Mouse (Mus musculus): ENCODE measurements around the gene Zcchc4.

The Zcchc4 gene

DNA sequence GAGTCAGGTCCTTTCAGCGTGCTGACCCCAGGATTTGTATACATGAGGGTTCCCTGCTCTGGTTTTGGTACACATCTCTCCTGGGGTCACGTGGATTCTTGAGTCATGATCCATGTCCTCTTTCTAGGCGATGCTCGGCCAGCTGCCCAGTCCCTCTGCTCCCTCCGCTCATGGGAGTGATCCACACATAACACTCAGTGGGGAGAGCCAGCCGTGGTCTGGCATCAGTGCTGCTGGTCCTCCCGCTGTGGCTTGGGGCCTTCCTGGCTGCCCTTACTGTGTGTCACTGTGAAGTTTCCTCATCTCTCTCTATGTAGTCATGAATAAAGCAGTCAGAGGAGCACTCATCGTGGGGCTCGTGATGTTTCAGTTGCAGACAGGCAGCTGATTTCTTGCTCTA, 18.9 kb downstream of the Zcchc4 start:
- DNase-seq (ENCODE audit: low read depth, low spot score) = no peak

- no peak for DNase-seq (ENCODE audit: low read depth, low spot score)
These were observed 24.2 kb downstream of the Zcchc4 start for GRCm38 (mm10) chr5:52799274-52799985.

DNA sequence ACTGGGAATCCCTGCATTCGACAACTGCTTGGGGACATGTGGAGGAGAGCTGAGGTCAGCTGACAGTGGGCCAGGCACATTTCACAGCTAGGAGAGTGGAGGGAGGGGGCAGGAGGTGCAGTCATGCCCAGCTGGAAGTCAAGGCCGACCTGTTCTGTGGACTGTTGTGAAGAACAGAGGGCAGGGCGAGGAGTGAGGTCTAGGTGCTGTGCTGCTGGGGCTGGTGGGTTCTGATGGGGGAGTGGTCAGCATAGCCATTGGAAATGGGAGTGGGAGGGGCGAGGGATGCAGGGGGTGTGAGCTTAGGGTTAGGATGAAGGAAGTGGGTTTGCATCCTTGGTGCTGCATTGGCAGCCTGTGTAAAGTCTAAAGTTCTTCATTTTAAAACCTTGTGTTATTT, 30.6 kb downstream of the Zcchc4 start:
- no peak for DNase-seq (ENCODE audit: low read depth, low spot score)

DNA sequence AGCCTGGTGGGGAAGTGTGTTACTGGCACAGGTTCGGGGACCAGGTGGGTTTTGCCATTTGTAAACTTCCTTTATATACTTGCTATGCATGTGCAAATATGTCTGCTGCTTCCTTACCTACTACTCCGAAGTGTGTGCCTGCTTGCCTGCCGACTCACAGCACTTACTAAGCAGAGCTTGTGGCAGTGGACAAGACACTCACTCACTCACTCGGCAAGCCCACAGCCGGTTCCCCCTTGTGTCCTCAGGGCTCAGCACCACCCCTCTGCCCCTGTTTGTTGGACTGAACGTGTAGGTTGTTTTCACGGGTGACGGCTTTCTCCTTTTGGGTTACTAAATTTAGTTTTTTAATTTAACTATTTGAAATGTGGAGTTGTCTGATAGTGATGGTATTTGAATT, 31.1 kb downstream of the Zcchc4 start:
- no peak for DNase-seq (ENCODE audit: low read depth, low spot score)

DNA sequence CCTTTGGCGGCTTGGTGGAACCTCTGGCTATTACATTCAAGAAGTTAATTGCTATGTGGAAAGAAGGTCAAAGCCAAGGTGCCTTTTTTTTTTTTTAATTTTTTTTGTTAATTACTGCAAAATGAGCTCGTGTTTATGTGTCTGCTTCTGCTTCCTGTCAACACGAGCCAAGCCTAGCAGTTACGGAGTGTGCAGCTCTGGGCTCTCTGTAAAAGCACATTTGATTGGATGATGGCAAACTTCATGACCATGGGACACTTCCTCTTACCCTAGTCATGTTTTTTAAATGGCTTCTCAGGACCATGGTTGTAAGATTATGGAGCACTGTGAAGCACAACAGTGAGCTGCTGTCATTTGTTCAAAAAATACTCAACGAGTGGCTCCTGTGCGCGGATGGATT, 31.8 kb downstream of the Zcchc4 start:
- DNase-seq (ENCODE audit: low read depth, low spot score) = no peak

DNA sequence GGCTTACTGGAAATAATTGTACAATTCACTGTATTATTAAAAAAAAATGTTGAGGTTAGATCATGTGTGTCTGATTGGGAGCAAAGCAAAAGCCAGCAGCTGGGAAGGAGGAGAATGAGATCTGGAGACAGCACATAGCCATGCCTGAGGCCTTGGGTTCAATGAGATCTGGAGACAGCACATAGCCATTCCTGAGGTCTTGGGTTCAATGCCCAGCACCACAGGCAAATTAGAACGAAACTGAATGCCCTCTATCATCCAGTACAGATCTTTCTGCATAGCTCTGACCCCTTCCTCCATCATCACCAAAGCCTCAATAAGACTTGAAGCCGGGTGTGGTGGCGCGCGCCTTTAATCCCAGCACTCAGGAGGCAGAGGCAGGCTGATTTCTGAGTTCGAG, 35.2 kb downstream of the Zcchc4 start:
- no peak for DNase-seq (ENCODE audit: low read depth, low spot score)

- DNase-seq (ENCODE audit: low read depth, low spot score) = no peak
These were observed 35.8 kb downstream of the Zcchc4 start for GRCm38 (mm10) chr5:52811056-52811455.

GRCm38 (mm10) chr5:52812456-52812855, 37.2 kb downstream of the Zcchc4 start:
- DNase-seq (ENCODE audit: low read depth, low spot score) = no peak

- no peak for DNase-seq (ENCODE audit: low read depth, low spot score)
These were observed 38.1 kb downstream of the Zcchc4 start for GRCm38 (mm10) chr5:52813312-52813711.

- DNase-seq (ENCODE audit: low read depth, low spot score) = no peak
These were observed 43.5 kb downstream of the Zcchc4 start for GRCm38 (mm10) chr5:52818676-52819075.

GRCm38 (mm10) chr5:52821691-52822090, 46.5 kb downstream of the Zcchc4 start:
- DNase-seq (ENCODE audit: low read depth, low spot score) = peak; percentile 33

DNA sequence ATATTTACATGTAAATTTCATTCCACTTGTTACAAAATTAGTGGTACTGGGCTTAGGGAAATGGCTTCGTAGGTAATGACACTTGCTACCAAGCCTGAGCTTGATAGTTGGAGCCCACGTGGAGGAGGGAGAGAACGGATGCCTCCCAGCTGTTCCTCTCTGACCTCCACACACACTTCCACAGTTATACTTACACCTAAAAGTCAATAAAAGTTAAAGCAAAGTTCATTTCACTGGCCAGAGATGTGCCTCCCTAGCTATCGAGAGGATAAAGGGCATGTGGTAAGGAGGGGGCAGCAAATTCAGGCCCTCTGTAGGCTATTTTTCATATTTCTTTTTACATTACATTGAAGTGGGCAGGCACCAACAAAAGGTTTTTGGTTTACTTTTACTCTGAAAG, 52.7 kb downstream of the Zcchc4 start:
- no peak for DNase-seq (ENCODE audit: low read depth, low spot score)

GRCm38 (mm10) chr5:52833005-52833404, 57.8 kb downstream of the Zcchc4 start:
- peak; percentile 56 for DNase-seq (ENCODE audit: low read depth, low spot score)

DNA sequence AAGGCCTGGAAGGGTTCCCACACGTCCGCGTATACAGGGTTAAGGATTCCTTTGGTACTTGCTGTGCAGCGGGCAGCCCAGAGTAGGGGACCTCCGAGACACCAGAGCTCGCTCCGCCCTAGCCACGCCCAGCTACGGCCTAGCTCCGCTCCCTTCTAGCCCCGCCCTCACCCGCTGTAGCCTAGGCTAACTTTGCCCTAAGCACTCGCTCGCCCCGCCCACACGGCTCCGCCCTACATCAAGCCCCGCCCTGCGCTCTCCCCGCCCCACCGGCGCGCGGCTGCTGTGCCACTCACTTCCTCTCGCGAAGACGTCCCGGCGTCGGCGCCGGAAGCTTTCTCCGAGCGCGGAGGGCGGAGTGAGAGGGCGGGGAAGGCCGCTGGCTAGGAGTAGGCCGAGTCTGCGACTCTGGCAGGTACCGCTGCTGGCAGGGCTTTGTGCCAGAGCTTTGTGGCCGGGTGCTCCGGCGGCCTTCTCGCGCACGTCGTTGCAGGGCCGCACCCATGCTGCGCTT, 58.6 kb downstream of the Zcchc4 start, which contains the start of gene Anapc4:
Gene Anapc4 (plus strand): TSS at position 252 of the 514 bp plus-strand sequence.
- peak; percentile 100 for DNase-seq (ENCODE audit: low read depth, low spot score)

DNA sequence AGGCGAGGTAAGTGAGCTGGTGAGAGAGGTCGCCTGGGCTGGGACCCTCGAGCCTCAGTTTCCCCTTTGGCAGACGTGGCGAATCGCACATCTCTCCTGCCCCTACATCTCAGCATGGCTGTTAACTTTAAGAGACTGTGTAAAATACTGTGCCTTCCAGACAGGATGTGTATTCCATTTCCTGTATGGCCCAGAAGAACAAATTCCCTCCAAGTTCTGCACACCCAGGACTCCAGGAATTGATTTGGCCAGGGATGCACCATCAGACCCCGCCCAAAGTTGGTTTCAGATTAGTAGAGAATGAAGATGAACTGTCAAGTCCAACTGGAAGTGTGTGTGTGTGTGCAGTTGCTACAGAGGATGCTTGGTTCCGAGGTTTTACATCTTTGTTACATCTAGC, 59.2 kb downstream of the Zcchc4 start:
- DNase-seq (ENCODE audit: low read depth, low spot score) = no peak

GRCm38 (mm10) chr5:52844319-52844718, 69.1 kb downstream of the Zcchc4 start:
- DNase-seq (ENCODE audit: low read depth, low spot score) = no peak

DNA sequence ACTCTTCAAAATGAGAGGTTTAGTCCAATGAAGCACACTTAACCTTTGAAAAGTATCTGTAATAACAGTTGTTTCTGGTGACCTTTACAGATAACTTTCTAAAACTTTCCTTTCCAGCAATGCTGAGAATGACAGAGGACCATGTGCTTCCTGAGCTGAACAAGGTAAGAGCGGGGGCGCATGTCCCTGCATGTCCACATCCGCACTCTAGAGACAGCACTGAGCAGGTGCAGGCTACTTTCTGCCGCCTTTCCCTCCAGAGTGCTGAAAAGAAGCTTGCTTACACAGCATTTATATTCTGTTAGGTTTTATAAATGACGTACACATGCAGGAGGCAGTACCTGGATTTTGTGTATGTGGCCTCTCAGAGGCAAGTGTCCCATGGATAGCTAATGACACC, 80.5 kb downstream of the Zcchc4 start:
- DNase-seq (ENCODE audit: low read depth, low spot score) = peak; percentile 15

- no peak for DNase-seq (ENCODE audit: low read depth, low spot score)
These were observed 89.2 kb downstream of the Zcchc4 start for GRCm38 (mm10) chr5:52864446-52864845.

DNA sequence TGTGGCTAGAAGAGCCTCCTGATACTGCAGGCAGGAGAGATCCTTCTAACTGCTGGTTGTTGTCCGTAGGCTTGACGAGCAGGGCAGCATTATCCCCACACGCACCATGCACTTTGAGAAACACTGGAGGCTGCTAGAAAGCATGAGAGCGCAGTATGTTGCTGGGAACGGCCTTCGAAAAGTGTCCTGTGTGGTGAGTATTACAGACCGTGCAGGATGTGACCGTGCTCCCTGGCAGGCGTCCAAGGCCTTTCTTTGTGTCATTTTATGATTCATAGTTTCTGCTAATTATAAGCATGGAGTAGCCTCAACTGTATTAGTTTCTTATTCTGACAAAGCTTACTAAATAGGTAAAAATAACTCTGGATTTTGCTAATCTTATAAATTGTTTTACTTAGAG, 90.6 kb downstream of the Zcchc4 start:
- no peak for DNase-seq (ENCODE audit: low read depth, low spot score)

GRCm38 (mm10) chr5:52866361-52867155, 91.3 kb downstream of the Zcchc4 start:
- DNase-seq (ENCODE audit: low read depth, low spot score) = no peak

DNA sequence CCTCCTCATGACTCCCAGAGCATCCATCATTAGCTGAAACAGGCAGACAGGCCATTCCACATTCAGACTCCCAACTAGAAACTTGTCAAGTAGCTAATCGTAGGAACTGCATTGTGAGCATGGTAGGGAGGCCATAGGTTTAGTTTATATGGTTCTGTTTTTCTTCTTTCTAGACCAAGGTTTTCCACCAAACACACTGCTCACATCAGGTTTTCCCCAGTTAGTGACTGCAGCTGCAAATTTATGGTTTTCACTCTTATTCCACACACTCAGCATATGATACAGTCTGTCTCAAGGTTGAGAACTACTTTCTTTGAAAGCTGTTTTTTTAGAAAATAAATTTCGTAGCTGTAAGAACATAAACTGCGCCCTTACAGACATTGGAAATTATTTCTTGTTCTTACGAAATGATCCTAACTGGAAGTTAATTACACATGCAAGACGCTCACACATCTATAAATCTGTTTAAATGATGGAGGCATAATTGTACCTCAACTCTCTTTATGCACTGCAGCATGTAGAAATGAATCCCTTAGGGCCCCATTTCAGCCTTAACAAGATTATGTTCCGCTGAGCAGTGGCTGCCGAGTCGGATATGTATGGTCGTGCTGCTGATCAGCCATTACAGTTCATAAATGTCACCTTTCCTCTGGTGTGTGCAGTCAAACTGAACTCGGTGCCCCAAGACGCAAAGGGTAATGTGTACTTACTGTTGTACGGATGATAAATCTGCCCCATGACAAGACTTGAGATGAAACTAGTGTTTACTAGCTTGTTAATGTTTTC, 93.9 kb downstream of the Zcchc4 start:
- DNase-seq (ENCODE audit: low read depth, low spot score) = no peak

DNA sequence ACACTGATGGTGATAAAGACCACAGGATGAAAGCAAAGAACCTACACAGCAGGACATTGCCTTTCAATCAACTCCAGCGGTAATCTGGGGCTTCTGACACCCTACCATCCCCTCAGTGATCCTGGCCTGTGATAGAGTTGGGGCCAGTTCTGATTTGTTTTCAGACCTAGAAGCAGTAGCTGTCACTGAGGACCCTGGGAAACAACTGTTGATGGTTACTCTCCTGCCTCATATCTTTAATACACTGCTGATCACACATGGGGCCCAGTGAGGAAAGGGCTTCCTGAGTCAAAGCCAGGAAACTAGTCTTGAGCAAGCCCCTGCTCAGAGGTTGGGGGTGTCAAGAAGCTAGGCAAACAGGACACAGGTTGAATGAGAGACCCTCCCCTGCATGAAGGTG, 96.3 kb downstream of the Zcchc4 start:
- no peak for DNase-seq (ENCODE audit: low read depth, low spot score)

Measured in CD4-positive, CD25-positive, alpha-beta regulatory T cell, adult 2 months (primary cell).